Mouse (Mus musculus): ENCODE measurements around the gene Rpl38. TPM values are rescaled to one million over a fixed set of nuclear protein-coding genes. Genes with fewer than 3 reads are reported as not detected.

The Rpl38 gene
- polyA plus RNA-seq, 1 experiment from 2014 or later: 1,157 TPM

DNA sequence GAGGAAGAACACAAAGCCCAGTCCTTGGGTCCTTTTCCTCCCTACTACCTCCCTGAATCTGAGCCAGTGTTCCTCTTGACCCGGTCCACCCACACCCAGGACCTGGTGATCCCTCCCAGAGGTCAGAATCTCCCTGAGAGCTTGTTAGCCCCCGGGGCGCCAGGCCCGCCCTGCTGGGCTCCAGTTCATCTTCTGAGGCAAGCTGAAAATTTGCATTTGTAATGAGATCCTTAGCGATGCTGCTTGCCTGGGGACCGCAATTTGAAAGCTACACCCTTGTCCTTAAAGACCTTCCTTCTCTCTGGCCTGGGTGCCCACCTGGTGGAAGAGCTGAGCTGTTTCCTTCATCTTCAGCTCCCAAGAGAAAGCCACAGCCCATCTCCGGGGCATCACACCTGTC lies 24.3 kb downstream of the Rpl38 start:
- WGBS: 49% methylated on average over 7 of the region's 7 CpGs
- Histone ChIP-seq H3K9ac (no peak overlapping the region), H3K4me1 (peaks cover 5% of the 10 kb centered on the region), H3K9me3 (no peaks in the 10 kb centered on the region), H3K36me3 (peaks cover 27% of the 10 kb centered on the region), H3K27me3 (no peaks in the 10 kb centered on the region), H3K27ac (no peak overlapping the region), H3K4me3 (no peak overlapping the region), H3K4me2 (no peak overlapping the region)
- ATAC-seq (ENCODE audit: insufficient number of reproducible peaks, insufficient read depth, low FRiP score, low TSS enrichment, low read depth): no peak

DNA sequence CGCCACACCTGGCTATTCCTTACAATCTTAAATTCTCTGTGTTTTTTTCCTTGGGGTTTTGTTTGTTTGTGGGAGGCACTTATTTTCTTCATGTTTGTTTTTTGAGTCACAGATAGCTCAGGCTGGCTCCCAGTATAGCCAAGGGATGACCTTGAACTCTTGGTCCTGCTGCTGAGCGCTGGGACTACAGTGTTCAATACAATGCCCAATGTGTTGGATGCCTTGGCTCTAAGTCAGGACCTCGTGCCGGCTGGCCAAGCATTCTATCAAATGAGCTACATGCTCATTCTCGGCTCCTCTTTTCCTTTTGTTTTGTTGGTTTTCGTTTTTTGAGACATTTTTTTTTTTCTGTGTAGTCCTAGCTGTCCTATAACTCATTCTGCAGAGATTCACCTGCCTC lies 25.1 kb downstream of the Rpl38 start:
- 90% methylated on average over 6 of the region's 6 CpGs for WGBS
- no peak overlapping the region for H3K9ac ChIP-seq

DNA sequence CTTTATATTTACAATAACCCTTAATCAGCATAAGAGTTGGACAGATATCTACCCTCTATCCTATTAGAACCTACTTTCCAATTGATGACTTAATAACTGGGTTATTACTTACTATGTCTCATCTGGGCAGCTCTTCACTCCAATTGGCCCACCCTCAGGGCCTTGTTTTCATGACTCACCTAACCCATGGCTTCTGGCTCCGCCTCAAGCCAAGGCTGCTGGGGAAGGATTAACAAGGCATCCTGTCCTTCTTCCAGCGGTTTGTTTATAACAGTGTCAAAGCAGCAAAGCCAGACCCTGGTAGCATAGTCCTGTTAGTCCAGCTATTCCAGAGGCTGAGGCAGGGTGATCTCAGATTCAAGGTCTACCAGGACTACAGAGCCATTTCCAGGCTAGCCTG lies 26.1 kb downstream of the Rpl38 start:
- Histone ChIP-seq H3K4me3 (no peak overlapping the region), H3K4me1 (peaks cover 2% of the 10 kb centered on the region; the same call in 1 of the 2 replicates), H3K27me3 (no peaks in the 10 kb centered on the region), H3K27ac (no peak overlapping the region), H3K4me2 (no peak overlapping the region), H3K36me3 (peaks cover 29% of the 10 kb centered on the region), H3K9ac (no peak overlapping the region), H3K9me3 (no peaks in the 10 kb centered on the region)
- ATAC-seq (ENCODE audit: insufficient number of reproducible peaks, insufficient read depth, low FRiP score, low TSS enrichment, low read depth): no peak
- 79% methylated on average over 2 of the region's 2 CpGs for whole genome bisulfite sequencing

More for the DNA sequence above, 25.1 kb downstream of the Rpl38 start:
- ATAC-seq (ENCODE audit: insufficient number of reproducible peaks, insufficient read depth, low FRiP score, low TSS enrichment, low read depth): no peak
- Histone ChIP-seq H3K36me3 (peaks cover 27% of the 10 kb centered on the region), H3K9me3 (no peaks in the 10 kb centered on the region), H3K27ac (no peak overlapping the region), H3K27me3 (no peaks in the 10 kb centered on the region), H3K4me3 (no peak overlapping the region), H3K4me2 (no peak overlapping the region), H3K4me1 (no peaks in the 10 kb centered on the region)

DNA sequence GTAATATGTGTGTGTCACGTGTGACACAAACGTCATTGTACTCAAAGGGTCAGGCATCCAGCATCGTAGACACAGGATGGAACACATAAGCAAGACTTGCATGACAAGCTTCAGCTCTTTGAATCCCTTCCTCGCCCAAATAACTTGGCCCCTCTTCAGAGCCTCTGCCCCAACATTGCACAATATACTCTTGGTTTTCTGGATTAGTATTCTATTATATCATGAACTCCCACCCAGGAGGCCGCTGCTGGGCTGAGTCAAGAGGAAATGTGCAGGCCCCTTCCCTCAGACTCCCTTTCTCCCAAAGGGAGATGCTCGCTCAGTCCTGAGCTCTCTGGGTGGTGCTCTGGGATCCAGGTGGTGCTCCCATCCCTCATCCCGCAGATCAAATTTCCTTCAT lies 30.2 kb downstream of the Rpl38 start:
- Histone ChIP-seq H3K4me1 (peaks cover 8% of the 10 kb centered on the region), H3K9ac (no peak overlapping the region), H3K9me3 (no peaks in the 10 kb centered on the region), H3K4me2 (no peak overlapping the region), H3K27ac (no peak overlapping the region), H3K4me3 (no peak overlapping the region), H3K27me3 (no peaks in the 10 kb centered on the region), H3K36me3 (peaks cover 16% of the 10 kb centered on the region)
- 90% methylated on average over 7 of the region's 7 CpGs for WGBS
- no peak for ATAC-seq (ENCODE audit: insufficient number of reproducible peaks, insufficient read depth, low FRiP score, low TSS enrichment, low read depth)

DNA sequence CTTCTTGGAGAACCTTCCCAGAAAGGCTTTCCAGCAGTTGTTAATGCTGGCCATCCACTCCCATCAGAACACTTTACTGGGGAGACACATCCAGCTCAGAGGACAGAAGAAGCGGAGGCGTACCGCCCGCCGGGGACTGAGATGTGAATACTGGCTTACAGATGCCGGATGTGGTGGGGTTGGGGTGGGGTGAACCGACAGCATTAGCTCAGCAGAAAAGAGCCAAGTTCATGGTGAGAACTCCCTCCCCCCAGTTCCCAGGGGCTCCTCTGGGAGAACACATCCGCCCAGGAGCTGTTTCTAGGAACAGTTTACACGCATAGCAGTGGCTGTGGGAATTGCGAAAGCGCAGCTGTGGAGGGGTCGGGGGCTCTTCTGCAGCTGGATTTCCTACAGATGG lies 31.2 kb downstream of the Rpl38 start:
- 72% methylated on average over 12 of the region's 12 CpGs for WGBS
- H3K27ac ChIP-seq: no peak overlapping the region; the same call in 1 of the 2 replicates

DNA sequence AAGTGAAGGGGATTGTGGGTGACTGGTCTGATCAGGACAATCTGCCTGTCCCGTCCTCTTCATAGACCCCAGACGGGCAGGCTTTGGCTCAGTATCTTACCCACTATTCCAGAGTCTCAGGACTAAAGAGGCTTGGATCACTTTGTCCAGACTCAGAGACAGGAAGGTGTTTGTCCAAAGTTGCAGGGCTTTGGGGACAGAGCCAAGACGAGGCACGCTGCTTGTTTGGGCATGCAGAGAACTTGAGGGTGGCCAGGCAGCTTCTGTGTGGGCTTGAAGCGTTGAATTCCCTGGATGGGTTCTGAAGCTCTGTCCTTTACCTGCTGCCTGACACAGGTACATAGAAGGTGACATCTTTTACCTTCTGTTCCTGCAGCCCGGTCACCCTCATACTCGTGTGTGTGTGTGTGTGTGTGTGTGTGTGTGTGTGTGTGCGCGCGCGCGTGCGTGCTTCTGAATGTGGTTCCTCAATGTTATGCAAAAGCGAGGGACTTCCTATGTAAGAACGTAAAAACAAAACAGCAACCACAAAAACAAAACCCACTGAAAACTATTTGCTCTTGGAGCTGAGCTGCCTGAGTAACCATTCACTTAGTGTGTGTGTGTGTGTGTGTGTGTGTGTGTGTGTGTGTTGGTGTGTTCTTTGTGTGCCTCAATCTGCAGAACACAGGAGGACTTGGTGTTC lies 34.1 kb downstream of the Rpl38 start:
- no peak overlapping the region for H3K9ac ChIP-seq
- WGBS: 81% methylated on average over 15 of the region's 15 CpGs
- peaks cover 20% of the 10 kb centered on the region for H3K4me1 ChIP-seq
- no peak overlapping the region for H3K4me2 ChIP-seq
- peaks cover 7% of the 10 kb centered on the region; the same call in 1 of the 2 replicates for H3K36me3 ChIP-seq
- H3K27ac ChIP-seq: no peak overlapping the region
- ATAC-seq (ENCODE audit: insufficient number of reproducible peaks, insufficient read depth, low FRiP score, low TSS enrichment, low read depth): no peak
- no peak overlapping the region for H3K4me3 ChIP-seq
- no peaks in the 10 kb centered on the region for H3K27me3 ChIP-seq
- H3K9me3 ChIP-seq: no peaks in the 10 kb centered on the region

More for the DNA sequence above, 31.2 kb downstream of the Rpl38 start:
- ATAC-seq (ENCODE audit: insufficient number of reproducible peaks, insufficient read depth, low FRiP score, low TSS enrichment, low read depth): no peak
- Histone ChIP-seq H3K9me3 (no peaks in the 10 kb centered on the region), H3K4me3 (no peak overlapping the region), H3K9ac (no peak overlapping the region), H3K27me3 (no peaks in the 10 kb centered on the region), H3K4me1 (peaks cover 18% of the 10 kb centered on the region), H3K4me2 (no peak overlapping the region), H3K36me3 (peaks cover 16% of the 10 kb centered on the region)

DNA sequence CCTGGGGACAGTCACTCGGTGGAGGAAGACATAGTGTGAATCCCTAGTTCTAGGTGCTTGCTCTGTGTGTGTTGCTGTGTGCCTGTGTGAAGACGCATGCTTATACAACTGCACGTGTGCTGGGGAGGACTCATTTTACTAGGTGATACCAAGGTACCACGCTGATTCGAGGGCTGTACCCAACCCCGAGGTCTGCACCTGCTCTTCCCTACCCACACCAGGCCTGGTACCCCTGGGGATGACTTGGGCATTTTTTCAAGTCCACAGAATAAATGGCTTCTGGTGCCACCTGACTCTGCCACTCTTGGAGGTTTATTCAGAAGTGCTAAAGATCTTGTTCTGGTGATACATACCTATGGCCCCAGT lies 34.7 kb downstream of the Rpl38 start:
- Histone ChIP-seq H3K4me3 (no peak overlapping the region), H3K9me3 (no peaks in the 10 kb centered on the region), H3K27me3 (no peaks in the 10 kb centered on the region), H3K4me2 (no peak overlapping the region), H3K36me3 (peaks cover 12% of the 10 kb centered on the region), H3K4me1 (peaks cover 20% of the 10 kb centered on the region), H3K27ac (no peak overlapping the region), H3K9ac (no peak overlapping the region)
- no peak for ATAC-seq (ENCODE audit: insufficient number of reproducible peaks, insufficient read depth, low FRiP score, low TSS enrichment, low read depth)
- 85% methylated on average over 6 of the region's 6 CpGs for WGBS

DNA sequence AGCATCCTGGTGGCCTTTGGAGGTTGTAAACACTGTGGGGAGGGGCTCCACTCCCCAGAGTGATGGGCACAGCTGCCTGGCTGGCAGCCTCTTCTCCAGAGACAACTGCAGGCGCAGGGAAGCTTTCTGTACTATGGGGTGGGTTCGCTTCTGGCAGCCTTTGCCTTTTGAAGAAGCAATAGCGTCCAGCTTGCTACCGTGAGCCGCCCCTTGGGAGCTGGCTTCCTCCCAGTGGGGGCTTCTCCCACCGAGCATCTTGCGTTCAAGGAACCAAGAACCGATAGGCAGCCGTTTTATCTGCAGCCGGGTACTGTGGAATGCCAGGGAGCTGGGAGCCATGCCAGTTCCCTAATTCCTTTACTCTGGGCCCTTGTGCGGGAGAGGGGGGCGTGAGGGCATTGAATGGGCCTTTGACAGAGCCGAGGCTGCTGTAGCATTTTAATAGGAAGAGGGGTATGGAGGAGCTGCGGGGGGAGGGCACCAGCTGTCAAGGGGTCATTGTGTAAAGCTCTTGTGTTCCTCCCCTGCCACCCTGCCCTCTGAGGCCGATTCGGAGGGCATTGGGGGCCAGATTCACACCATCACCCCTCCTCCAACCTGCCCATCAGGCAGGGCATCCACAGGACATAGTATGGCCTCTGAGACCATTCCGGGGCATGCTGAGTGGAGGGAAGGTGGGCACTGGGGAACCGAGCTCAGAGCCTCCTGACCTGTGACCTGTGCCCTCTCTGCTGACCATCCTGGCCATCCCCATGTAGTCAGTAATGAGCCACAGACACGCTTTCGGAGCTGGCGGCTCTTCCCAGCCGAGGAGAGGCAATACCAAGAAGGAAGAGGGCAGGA lies 36.0 kb downstream of the Rpl38 start:
- peak overlapping the region; percentile 48 for H3K27ac ChIP-seq
- peaks cover 25% of the 10 kb centered on the region for H3K36me3 ChIP-seq
- H3K9me3 ChIP-seq: no peaks in the 10 kb centered on the region
- peaks cover 20% of the 10 kb centered on the region for H3K4me1 ChIP-seq
- H3K4me3 ChIP-seq: no peak overlapping the region
- no peaks in the 10 kb centered on the region for H3K27me3 ChIP-seq
- H3K9ac ChIP-seq: peak overlapping the region; percentile 51; the same call in 1 of the 2 replicates
- peak overlapping the region; percentile 30 for H3K4me2 ChIP-seq
- WGBS: 43% methylated on average over 22 of the region's 22 CpGs
- peak; percentile 48; the same call in 1 of the 2 replicates for ATAC-seq (ENCODE audit: insufficient number of reproducible peaks, insufficient read depth, low FRiP score, low TSS enrichment, low read depth)

DNA sequence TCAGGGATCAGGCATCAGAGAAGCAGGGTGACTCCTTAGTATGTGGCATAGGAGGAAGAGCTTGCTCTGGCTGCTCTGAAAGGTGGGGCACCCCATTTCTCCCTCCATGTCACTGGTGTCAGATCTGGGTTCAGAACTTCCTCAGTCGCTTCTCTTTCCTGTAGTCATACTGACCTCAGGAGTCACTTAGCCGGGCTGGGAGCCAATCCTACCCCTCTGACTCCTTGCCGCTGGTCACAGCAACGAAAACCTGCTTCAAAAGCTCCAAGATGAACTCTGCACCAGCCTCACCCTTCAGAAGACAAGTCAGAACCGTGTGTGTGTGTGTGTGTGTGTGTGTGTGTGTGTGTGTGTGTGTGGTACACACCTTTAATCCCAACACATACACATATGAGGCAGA lies 38.0 kb downstream of the Rpl38 start:
- peaks cover 14% of the 10 kb centered on the region for H3K4me1 ChIP-seq
- no peak overlapping the region for H3K27ac ChIP-seq
- ATAC-seq (ENCODE audit: insufficient number of reproducible peaks, insufficient read depth, low FRiP score, low TSS enrichment, low read depth): no peak
- no peak overlapping the region for H3K4me3 ChIP-seq
- no peaks in the 10 kb centered on the region for H3K9me3 ChIP-seq
- H3K9ac ChIP-seq: no peak overlapping the region
- H3K27me3 ChIP-seq: no peaks in the 10 kb centered on the region
- H3K36me3 ChIP-seq: peaks cover 38% of the 10 kb centered on the region
- H3K4me2 ChIP-seq: no peak overlapping the region
- 87% methylated on average over 5 of the region's 5 CpGs for WGBS

DNA sequence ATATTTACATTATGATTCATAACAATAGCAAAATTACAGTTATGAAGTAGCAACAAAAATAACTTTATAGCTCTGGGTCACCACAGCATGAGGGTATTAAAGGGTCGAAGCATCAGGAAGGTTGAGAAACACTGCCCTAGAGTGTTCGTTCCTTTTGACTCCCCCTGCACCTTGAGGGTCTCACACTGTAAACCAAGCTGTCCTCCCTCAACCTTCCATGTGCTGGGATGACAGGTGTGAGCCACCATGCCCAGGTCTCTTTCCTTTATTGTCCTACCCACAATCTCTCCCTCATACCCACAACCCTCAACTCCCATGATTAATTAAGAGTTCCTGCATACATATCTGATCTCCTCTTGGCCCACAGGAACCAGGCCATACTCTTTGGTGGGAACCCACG lies 43.1 kb downstream of the Rpl38 start:
- H3K9me3 ChIP-seq: no peaks in the 10 kb centered on the region
- WGBS: 89% methylated on average over 3 of the region's 3 CpGs
- H3K4me1 ChIP-seq: no peaks in the 10 kb centered on the region
- H3K27me3 ChIP-seq: no peaks in the 10 kb centered on the region
- H3K36me3 ChIP-seq: peaks cover 48% of the 10 kb centered on the region
- no peak for ATAC-seq (ENCODE audit: insufficient number of reproducible peaks, insufficient read depth, low FRiP score, low TSS enrichment, low read depth)
- H3K4me2 ChIP-seq: no peak overlapping the region
- H3K9ac ChIP-seq: no peak overlapping the region
- H3K27ac ChIP-seq: no peak overlapping the region
- no peak overlapping the region for H3K4me3 ChIP-seq

DNA sequence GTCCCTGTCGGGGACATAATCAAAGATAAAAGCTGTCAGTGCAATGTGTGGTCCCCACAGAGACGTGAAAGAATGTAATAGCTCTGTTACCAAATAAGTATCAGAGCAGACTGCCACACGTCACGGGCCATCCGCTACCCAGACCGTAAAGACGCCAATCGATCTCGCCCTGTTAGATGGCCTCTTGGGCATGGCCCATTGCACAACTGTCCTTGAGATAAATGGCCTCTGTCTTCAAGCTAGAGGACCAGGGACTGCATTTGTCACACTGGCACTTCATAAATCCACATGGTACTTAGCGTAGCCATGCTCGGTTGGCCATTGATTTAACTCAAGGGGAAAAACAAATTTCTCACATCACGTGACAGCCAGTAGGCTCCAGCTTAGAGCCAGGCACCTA lies 43.5 kb downstream of the Rpl38 start:
- WGBS: 88% methylated on average over 12 of the region's 12 CpGs
- Histone ChIP-seq H3K9ac (no peak overlapping the region), H3K4me1 (no peaks in the 10 kb centered on the region), H3K36me3 (peaks cover 52% of the 10 kb centered on the region), H3K27me3 (no peaks in the 10 kb centered on the region), H3K4me3 (no peak overlapping the region), H3K9me3 (no peaks in the 10 kb centered on the region), H3K27ac (no peak overlapping the region), H3K4me2 (no peak overlapping the region)
- ATAC-seq (ENCODE audit: insufficient number of reproducible peaks, insufficient read depth, low FRiP score, low TSS enrichment, low read depth): no peak

DNA sequence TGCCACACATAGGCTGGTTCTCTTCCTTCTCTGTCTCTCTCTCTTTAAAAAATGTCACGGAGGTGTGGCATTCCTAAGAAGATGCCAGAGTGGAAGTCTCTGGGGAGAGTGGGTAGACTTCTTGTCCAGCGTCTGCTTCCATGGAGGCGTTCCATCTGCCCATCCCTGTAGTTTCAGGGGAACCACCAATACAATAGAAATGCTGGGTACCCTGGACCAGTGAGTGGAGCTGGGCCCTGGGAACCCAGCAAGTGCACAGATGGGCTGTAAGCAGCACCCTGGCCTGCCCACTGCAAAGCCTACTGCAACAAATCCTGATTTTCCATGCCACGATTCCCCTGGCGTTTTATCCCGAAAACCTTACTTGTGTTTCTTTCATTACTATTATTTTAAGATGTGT lies 46.2 kb downstream of the Rpl38 start:
- H3K27ac ChIP-seq: no peak overlapping the region
- 66% methylated on average over 6 of the region's 6 CpGs for WGBS
- no peak for ATAC-seq (ENCODE audit: insufficient number of reproducible peaks, insufficient read depth, low FRiP score, low TSS enrichment, low read depth)

More for the DNA sequence above, 46.2 kb downstream of the Rpl38 start:
- no peak overlapping the region for H3K9ac ChIP-seq
- H3K4me1 ChIP-seq: no peaks in the 10 kb centered on the region
- peaks cover 29% of the 10 kb centered on the region for H3K36me3 ChIP-seq
- no peak overlapping the region for H3K4me3 ChIP-seq
- no peaks in the 10 kb centered on the region for H3K27me3 ChIP-seq
- no peaks in the 10 kb centered on the region for H3K9me3 ChIP-seq
- H3K4me2 ChIP-seq: no peak overlapping the region
